Mouse (Mus musculus) layer of hippocampus, postnatal 25 days (tissue): ENCODE results near the gene Cdc27. TPM values are rescaled to one million over a fixed set of nuclear protein-coding genes. Genes with fewer than 3 reads are reported as not detected.

Source experiments
- DNase-seq, 2 experiments: peaks; one replicate each; pipeline ENCODE4 v3.0.0; 2022; ENCODE audit warnings: mixed read lengths in 2 of 2, low spot score in 1 of 2; ENCODE audit errors: extremely low spot score in 1 of 2
- total RNA-seq, 2 experiments: library from RNA; stranded (reverse); gene quantifications; 2 replicates each; pipeline ENCODE4 v1.2.3; 2021

Gene Cdc27
- total RNA-seq, 2 experiments from 2014 or later, result 58.1 to 63.2 TPM

DNA sequence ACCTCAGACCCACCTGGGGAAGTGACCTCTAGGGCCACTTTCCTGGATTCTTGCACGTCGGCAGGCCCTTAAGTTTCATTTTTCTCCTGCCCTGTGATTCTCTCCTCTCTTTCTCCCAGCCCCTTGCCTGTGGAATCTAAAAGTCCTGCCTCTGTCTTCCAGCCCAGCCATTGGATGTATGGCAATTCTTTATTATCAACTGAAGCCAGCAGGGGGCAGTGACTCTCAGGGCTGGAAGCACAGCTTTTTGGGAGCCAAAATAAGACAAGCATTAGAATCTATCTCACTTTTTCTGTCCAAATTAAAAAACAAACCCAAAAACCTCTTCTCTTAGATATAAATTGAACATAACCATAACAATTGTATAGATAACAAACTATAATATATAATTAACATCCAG is 39.8 kb downstream of the Cdc27 start:
- peak in 1 of 2 experiments; percentile 14 for DNase-seq

- DNase-seq, result no peak
These were observed 42.0 kb downstream of the Cdc27 start for GRCm38 (mm10) chr11:104508455-104508854.

DNA sequence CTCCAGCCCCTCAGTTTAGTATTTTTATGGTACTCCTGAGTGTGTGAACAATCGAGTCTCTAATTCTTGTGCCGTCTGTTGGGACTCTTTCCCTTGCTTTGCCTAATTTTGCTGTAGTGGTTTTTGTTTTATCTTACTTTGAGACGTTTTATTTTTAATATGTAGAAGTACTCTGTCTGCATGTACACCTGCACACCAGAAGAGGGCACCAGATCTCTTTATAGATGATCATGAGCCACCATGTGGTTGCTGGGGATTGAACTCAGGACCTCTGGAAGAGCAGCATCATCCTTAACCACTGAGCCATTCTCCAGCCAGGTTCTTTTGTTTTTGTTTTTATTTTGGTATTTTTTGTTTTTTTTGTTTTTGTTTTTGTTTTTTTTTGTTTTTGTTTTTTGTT is 62.1 kb downstream of the Cdc27 start:
- DNase-seq, result no peak

GRCm38 (mm10) chr11:104481971-104482370 is 68.4 kb downstream of the Cdc27 start:
- DNase-seq, result no peak

DNA sequence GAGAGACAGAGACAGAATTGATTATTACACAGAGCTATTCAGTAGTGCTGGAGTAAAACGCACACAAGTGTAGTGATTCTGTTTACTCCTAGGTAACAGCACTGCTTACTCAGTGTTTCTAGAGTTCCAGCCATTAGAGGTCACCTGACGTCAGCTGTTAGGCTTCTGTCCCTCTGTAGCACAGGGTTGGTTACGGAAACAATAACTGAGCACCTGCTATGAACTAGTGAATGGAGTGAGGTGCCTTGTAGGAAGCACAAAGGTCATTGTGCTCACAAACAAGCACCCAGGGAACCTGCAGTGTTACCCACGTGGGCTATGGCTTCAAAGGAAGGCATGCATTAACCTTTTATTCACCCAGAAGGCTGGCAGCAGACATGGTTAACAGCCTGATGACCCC is 70.9 kb downstream of the Cdc27 start:
- no peak for DNase-seq

- DNase-seq, result peak; percentile 78 to 80
These were observed 81.0 kb downstream of the Cdc27 start for GRCm38 (mm10) chr11:104469371-104469835.

DNA sequence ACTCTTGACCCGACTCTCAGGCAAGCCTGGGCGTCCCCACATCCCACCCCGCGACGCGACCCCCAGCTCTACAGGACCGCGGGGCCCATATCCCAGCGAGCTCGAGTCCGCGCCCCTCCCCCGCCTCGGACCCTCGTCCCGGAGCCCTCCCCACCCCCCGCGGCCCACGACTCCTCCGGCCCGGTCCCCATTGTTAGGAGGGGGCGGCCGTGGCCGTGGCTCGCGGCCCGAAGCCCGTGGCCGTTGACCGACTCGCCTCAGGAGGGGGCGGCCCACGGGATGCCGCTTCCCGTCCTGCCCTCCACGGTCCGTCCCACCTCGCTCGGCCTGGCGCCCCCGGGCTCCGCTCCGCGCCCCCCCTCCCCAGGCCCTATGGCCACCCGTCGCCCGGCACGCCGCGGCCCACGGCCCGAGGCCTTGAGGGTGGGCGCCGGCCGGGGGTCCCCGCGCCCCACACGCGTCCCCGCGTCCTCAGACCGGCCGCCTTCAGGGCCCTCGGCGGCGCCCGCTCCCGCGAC is 81.6 kb downstream of the Cdc27 start, which contains the start of gene Kansl1:
TSS of gene Kansl1 (minus strand) at position 111 of the 518 bp plus-strand sequence.
- peak; percentile 5 to 9 for DNase-seq

- no peak for DNase-seq
These were observed 82.7 kb downstream of the Cdc27 start for GRCm38 (mm10) chr11:104467698-104468097.

GRCm38 (mm10) chr11:104461551-104461950 is 88.9 kb downstream of the Cdc27 start:
- peak in 1 of 2 experiments; percentile 62 for DNase-seq

DNA sequence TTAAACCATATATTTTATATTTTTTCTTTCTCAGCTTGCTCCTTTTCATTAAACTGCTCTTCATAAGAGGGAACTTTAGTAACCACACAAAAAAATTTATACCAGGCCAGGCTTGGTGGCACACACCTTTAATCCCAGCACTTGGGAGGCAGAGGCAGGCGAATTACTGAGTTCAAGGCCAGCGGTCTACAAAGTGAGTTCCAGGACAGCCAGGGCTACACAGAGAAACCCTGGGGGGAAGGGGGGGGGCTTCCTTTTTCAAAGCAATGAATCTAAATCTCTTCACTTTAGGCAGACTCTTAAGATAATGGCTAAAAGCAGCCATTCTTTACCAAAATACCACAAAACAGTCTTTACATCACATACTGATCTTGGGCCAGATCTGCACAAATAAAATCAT is 90.7 kb downstream of the Cdc27 start:
- no peak for DNase-seq

DNA sequence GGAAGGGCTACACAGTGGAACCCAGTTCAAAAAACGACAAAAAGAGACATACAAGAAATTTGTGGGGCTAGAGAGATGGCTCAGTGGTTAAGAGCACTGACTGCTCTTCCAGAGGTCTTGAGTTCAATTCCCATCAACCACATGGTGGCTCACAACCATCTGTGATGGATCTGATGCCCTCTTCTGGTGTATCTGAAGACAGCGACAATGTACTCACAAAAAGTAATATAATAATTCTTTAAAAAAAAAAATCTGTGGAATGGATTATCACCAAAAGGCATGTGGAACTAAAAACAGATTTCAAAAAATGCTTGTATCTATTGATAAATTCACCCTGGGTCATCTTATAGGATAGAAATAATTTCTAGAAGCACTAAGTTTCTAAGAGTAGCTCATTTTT is 91.9 kb downstream of the Cdc27 start:
- no peak for DNase-seq

Other genes starting within 250 kb of the Cdc27 start
- gene Kansl1, start 81.8 kb downstream of the Cdc27 start, total RNA-seq, result 10 to 100 TPM; 61.0 to 69.9 TPM
- 1 to 10 TPM; 2.3 to 3.9 TPM for gene Myl4, start within 50 bp of the Cdc27 start, total RNA-seq
- gene Itgb3, start 57.4 kb upstream of the Cdc27 start, total RNA-seq, result 1 to 10 TPM; 1.1 to 1.8 TPM
- under 1 TPM; 0.22 to 0.85 TPM for gene Gm11639, start 135.1 kb upstream of the Cdc27 start, total RNA-seq